Mouse (Mus musculus) spleen, adult 18-20 months (tissue): ENCODE measurements around the gene Itpripl2.
A peak's percentile ranks its signal among the peaks of the same experiment; 100 is the strongest.

ENCODE experiments used
- DNase-seq, 2 experiments: peaks; one replicate each; pipeline ENCODE4 v3.0.0; 2022; ENCODE audit warnings: mixed read lengths in 2 of 2

Itpripl2 gene

DNA sequence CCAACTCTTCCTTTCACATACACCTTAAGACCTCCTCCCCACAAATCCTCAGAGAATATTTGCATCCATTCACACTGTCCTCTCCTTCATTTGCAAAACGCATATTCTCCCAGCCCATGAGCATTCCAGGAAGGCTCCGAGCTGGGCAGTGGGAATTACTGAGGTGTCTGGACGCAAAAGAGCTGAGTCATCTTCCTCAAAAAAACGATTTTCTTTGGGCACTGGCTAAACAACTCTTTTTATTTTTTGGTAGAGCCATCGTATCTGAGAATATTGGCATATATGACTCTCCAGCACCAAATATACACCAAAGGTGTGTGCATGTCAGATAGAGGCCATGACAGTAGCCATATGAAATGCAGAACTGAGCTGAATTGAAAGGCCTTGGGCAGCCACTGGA, 4.9 kb downstream of the Itpripl2 start:
- DNase-seq, result no peak

GRCm38 (mm10) chr7:118483996-118484395, 7.8 kb downstream of the Itpripl2 start:
- DNase-seq, result no peak

DNA sequence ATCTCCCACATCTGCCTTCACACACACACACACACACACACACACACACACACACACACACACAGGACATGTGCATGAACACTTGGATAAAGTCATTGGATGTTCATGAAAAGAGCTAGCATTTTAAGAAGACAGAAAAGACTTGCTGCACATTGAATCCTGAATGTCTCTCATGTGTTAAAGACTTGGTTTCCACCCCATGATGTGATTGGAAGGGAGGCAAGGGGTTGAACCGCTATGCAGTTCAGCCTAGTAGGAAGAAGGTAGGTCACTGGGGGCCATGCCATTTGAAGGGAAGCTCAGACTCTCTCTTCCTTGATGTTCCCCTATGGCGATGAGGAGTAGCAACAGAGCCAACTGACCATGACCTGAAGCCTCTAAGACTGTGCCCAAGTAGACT, 9.8 kb downstream of the Itpripl2 start:
- DNase-seq, result no peak

- DNase-seq, result no peak
These were observed 10.5 kb downstream of the Itpripl2 start for GRCm38 (mm10) chr7:118481047-118481810.

GRCm38 (mm10) chr7:118480160-118480709, 11.5 kb downstream of the Itpripl2 start:
- no peak for DNase-seq

GRCm38 (mm10) chr7:118478835-118479312, 12.9 kb downstream of the Itpripl2 start:
- DNase-seq, result no peak

GRCm38 (mm10) chr7:118476428-118476827, 15.3 kb downstream of the Itpripl2 start:
- no peak for DNase-seq

DNA sequence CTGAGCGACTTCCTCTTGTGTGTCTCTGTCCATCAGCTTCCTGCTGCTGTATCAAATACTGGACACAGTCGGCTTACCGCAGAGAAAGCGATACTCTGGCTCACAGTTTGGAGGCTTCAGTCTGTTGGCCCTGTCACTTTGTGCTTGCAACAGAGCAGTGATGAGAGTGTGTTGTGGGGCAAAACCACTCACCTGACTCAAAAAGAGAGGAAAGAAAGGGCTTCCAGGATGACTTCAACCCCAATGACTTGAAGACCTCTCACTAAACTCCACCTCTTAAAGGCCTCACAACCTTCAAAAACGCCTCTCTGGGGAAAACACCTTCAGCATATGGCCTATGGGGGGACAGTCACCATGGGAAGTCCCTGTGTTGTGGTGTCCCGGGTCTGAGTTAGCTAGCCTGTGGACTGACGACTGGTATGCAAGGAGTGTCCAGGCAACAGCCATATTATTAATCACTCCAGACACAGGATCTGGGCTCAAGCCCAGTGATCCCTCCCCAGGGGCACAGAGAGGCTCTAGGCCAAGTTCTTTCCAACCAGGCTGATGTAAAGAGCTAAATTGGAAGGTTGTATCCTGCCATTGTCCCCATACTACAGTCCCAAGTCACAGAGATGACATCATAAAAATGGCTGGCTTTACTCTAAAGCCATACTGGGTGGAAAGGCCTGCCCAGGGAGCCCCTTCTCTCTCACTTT, 16.6 kb downstream of the Itpripl2 start:
- DNase-seq, result no peak

- DNase-seq, result no peak
These were observed 18.9 kb downstream of the Itpripl2 start for GRCm38 (mm10) chr7:118472886-118473285.

DNA sequence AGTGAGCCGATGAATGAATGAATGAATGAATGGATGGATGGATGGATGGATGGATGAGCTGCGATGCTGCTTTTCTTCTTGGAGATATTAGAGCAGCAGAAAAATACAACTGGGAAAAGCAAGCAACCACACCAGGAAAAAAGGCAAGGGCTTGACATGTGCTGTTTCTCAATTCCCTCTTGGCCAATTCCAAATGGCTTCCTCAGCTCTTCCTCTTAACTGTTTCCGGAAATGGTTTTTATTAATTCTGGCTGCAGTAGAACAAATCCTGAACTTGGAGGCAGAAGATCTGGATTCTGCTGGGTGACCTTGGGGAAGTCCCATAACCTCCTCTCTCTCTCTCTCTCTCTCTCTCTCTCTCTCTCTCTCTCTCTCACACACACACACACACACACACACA, 23.7 kb downstream of the Itpripl2 start:
- DNase-seq, result no peak

GRCm38 (mm10) chr7:118464432-118464831, 27.3 kb downstream of the Itpripl2 start:
- no peak for DNase-seq

- DNase-seq, result no peak
These were observed 28.7 kb downstream of the Itpripl2 start for GRCm38 (mm10) chr7:118462818-118463762.

DNA sequence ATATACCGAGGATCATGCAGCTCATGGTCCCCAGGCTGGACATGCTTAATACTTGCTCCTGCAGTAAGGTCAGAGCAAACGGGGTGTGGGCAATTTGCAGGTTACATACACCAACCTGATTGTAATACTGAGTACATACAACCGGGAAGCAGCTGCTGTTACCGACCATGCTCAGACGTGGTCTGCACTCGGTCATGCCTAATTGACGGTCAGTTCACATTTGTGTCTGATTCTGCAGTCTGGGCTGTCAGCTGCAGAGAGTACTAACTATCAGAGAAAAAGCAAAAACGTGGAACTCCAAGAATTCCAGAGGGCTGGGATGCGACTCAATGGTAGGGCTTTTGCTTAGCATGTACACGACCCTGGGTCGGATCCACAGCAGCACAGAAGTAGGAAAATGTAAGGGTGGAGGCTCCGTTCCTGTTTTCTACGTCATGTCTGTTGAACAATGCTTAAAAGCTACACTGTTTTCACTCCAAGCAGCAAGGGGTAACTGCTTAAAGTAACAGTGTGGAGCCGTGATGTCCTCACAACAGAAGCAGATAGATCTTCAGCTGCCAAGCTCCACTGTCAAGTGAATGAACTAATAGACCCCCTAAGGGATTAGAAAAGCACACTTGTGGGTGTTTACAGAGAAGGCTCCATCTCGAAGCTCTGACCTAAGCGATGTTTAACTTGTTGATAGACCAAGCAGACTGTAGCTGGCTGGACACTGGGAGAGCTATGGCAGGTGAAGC, 30.2 kb downstream of the Itpripl2 start:
- no peak for DNase-seq

- no peak for DNase-seq
These were observed 38.1 kb downstream of the Itpripl2 start for GRCm38 (mm10) chr7:118453722-118454121.

DNA sequence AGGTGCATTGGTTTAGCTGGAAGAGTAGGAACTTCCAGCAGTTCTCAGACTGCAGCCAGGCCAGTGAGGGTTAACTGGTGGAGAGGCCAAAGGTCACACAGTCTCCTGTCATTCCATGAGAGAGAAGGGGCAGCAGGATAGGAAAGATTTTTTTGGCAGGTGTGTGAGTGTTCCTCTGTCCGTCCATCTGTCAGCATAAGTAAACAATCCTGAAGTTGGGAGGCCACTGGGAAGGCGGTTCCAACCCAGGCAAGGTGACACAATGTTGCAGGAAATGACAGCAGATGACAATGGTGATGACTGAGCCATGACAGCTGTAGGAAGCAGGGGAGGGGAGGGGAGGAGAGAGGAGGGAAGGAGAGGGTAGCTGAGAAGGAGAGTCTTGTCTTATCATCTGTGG, 38.8 kb downstream of the Itpripl2 start:
- DNase-seq, result no peak

GRCm38 (mm10) chr7:118448134-118448967, 43.4 kb downstream of the Itpripl2 start, which contains the start of gene Syt17:
Syt17 (minus strand) TSS chr7:118448222.
- DNase-seq, result peak; percentile 13 to 35

- no peak for DNase-seq
These were observed 44.3 kb downstream of the Itpripl2 start for GRCm38 (mm10) chr7:118447291-118448133.

- DNase-seq, result no peak
These were observed 47.8 kb downstream of the Itpripl2 start for GRCm38 (mm10) chr7:118443895-118444485.

DNA sequence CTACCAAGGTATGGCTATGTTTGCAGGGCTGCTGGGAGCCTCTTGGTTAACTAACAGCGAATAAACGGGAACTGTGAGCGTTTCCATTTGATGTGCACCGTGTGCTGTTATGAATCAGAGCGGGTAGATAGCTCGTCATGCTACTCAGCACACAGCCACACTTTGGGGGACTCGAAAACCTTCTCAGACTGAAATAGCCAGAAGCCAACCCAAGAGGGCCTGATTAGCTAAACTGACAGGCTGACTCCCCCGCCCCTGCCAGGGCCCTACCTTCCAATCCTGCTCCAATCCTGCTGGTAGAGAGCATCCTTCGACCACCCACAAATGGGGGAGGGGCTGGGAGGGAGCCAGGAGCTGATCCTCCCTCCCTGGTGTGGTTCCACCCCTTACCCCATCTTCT, 48.4 kb downstream of the Itpripl2 start:
- no peak for DNase-seq

- no peak for DNase-seq
These were observed 50.2 kb downstream of the Itpripl2 start for GRCm38 (mm10) chr7:118441535-118441934.
